Mouse (Mus musculus): ENCODE measurements around the gene Wscd2.

GRCm38 (mm10) chr5:113611131-113611530 is 121.0 kb downstream of the Wscd2 start:
- TF ChIP-seq GATA1 (IDR thresholded peaks at IDR 0.05; ENCODE audit: borderline replicate concordance, low read length) (no peak), FLI1 (IDR thresholded peaks at IDR 0.05; ENCODE audit: low read length) (no peak)

All from megakaryocyte, embryonic 14.5 days (primary cell).